Mouse (Mus musculus) right cerebral cortex, postnatal 10 days (tissue): ENCODE measurements around the gene Ciart.
"Not testable (repeated sequence)": the region's sequence is repeated elsewhere in the genome, so short reads cannot be mapped to it uniquely, and the experiment has no call there.

Source experiments
- DNase-seq, 2 experiments: peaks; one replicate each; pipeline ENCODE4 v3.0.0; 2021; ENCODE audit warnings: low spot score in 2 of 2

The Ciart gene

DNA sequence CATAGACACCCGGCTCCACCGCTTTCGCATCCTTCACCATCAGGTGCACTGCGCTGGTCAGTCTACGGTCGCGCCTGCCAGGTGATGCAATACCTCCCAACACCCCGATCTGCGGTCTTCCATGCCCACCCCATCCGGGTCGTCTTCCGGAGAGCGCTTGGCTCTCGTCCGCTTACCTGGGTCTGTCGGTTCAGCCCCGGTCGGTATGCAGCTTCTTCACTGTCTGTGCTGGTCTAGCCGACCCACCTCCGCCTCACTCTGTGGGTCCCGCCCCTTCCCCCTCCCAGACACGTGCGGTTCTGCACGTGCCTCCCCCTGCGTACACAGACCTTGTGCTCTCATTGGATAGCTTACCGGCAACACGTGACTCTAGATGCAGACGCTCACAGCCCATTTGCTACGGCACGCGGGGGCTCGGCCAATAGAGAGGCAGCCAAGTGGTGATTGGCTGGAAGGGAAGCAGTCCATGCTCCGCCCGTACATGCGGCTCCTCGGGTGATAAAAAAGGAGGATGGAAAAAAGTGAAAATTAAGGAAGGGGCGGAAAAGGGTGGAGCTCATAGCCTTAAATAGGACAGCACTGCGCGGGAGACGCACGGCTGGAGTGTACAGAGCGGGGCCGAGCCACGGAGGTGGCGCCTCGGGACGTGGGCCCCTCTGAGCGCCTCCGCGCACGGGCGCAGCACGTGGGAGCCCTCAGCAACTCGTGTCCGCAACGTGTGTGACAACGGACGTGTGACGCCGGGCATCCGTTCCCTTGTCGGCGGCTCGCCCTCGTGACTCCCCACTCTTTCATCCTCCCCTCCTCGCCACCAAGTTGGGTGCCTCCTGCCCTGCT, at the start of gene Ciart:
Gene Ciart (minus strand): TSS at position 273 of the 837 bp plus-strand sequence.
- peak; percentile 98 to 99 for DNase-seq

DNA sequence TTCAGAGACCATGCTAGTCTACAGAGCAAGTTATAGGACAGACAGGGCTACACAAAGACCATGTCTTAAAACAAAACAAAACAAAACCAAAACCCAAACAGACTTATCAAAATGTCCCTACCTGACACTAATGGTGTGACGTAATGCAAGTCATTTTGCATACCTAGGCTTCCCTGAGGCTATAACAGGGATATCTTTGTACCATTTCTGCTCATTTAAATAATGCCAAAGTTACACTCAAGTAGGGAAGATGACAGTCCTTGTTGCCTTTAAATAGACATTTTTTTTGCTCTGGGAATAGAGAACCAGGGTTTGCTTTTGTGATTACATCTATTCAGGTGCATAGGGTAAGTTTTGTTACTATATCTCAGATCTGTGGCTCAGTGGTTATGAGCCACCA, 49.4 kb upstream of the Ciart start:
- no peak for DNase-seq

DNA sequence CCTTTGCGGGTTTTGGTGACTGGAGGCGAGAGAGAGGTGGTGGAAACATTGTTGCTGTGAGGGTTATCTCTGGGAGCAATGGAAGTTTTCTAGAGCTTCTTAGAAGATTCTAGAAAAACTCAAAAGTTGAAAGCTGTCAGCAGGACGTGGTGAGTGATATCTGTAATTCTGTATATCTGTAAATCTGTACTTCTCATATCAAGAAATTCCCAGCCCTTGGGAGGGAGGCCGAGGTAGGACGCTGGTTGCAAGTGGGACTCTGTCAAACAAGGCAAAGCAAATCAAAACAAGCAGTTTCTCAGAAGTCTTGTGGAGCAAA, 48.4 kb upstream of the Ciart start:
- DNase-seq: no peak

DNA sequence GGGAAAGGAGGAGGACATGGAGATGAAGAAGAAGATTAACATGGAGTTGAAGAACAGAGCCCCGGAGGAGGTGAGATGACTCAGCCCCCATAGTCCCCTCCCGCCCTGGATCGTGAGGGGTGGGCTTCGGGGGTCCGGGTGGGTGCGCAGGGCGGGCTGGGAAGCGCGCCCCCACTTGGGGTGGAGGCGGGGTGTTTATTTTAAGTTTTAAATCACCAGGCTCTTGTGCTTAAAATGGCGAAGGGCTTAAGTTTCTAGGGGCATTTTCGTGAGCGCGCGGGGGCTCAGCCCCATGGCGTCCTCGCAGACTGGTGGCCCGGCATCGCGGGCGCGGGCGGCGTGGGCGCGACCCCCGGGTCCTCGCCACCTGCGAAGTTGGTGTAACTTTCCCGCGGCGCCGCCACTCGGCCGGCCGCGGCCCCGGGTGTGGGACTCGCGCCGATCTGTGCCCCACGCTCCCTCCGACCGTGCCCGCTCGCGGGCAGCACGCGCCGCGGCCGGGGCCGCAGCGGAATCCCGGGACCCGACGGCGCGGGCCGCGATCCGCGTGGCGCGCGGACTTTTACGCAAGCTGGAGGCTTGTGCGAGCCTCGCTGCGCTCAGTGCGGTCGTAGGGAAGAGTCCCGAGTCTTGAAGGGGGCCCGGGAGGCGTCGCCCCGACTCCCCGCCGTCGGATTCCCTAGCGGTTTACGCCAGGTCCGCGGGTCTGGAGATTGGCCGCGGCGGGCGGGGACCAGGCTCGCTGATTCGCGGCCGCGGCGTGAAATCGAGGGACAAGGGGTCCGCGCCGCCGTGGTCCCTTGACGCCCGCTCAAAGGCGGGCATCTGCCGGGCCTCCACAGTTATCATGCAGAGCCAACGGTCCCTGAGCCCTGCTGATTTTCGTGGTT, 47.8 kb upstream of the Ciart start:
- DNase-seq: peak; percentile 44 to 48

DNA sequence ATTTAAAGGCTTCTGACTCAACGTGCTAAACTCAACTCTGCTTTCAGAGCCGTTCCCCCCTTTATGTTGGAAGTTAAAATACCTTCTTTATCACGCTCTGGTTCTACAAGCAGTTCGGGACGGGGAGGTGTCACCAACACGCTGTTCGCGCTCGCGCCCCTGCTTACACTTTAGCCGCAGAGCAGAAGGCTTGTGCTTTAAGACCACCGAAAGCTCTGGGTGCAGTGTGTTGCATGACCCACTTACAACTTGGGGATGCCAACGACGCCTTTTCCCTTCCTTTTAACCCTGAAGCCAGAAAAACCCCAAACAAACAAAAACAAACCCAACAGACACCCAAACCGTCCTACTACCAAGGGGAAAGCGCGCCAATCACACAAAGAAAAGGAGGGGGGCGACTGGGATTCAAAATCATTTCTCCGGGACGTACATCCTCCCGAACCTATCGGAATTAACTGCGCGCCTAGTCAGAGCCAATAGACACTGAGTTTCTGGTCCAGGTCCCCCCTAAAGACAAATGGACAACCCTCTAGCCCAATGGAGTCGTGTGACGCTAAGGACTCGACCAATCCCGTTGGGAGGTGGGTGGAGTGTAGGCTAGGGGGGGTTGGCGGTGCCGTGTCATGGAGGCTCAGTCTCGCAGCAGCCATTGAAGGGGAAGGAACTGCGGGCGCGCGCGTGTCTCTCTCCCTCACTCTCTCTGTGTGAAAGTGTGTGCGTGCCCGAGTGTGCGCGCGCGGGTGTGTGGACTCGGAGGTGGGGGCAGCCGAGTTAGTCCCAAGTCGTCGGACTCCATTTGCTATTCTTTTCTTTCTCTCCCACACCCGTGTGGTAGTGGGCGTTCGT, 46.8 kb upstream of the Ciart start, which contains the start of gene Anp32e:
Gene Anp32e (plus strand): TSS at position 589 of the 846 bp plus-strand sequence.
- DNase-seq: peak; percentile 98

DNA sequence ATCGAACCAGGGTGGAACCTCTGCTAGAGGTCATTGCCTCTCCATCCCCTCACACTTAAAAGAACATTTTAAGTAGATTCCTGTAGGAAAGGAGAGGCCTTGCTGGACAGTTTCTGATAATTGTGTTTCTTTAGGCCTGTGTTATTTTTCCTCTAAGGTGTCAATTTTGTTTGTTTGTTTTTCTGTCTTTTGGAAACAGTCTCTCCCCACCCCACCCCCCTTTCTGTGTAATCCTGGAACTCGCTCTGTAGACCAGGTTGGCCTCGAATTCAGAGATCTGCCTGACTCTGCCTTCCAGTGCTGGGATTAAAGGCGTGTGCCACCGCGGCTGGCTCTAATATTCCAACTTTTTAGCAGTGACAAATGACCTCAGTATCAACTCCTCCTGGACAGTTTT, 46.2 kb upstream of the Ciart start:
- DNase-seq: no peak

DNA sequence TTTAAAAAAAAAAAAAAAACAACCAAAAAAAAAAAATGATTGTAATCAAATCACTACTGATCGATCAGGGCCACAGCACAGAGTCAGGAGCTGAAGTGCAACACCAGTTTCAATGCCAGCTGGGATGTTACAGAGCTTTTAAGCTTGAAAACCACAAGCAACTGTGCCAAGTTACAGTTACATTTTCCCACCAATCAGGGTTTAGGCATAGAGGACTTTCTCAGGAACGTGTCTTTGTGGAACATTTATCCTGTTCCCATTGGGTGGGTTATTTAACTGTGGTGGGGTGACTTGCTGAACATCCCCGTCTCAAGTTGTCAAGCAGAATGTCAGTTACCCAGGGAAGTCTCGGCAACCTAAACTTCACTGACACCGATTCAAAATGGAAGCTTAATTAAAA, 43.0 kb upstream of the Ciart start:
- no peak for DNase-seq

DNA sequence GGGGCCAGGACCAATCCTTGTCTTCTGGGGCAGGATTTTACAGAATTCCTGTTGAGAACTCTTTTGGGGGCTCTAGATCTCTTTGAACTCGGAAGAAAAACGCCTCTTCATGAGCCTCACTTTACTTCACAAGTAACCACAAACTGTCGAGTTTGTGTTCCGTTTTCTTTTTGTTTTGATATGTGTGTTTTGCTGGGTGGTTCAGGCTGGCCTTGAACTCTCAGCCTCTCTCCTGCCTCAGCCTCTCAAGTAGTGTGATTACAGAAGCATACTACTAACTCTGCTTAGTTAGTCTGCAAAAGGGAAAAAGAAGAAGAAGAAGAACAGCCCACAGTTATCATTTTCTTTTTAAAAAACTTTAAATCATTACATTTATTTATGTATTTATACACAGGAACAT, 42.1 kb upstream of the Ciart start:
- DNase-seq: no peak

DNA sequence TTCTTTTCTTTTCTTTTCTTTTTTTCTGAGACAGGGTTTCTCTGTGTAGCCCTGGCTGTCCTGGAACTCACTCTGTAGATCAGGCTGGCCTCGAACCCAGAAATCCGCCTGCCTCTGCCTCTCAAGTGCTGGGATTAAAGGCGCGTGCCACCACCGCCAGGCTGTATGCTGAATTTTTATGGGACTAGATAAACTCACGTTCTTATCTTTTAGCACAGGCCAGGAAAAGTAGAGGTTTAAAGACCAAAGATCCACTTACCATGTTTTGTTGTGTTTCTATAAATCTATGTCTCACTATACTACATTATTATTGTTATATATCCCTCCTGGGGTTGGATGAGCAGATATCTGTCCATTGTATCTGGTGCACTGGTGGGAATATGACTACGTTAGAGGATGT, 41.4 kb upstream of the Ciart start:
- not testable (repeated sequence) for DNase-seq

DNA sequence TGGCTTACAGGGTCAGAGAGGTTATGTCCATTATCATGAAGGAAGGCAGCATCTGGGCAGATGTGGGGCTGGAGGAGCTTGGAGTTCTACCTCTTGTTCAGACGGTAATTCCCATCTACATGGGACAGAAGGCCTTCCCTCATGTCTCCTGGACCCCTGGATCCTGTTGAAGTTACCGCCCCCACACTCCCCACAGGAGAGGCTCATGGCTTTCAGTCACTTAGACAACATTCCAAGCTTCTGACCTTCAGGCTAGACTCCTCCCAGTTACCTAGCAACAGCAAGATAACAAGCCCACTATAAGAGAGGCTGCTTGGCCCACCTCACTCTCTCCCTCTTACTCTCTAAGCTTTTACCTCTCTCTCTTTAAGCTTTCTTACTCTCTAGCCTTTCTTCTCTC, 38.5 kb upstream of the Ciart start:
- not testable (repeated sequence) for DNase-seq

DNA sequence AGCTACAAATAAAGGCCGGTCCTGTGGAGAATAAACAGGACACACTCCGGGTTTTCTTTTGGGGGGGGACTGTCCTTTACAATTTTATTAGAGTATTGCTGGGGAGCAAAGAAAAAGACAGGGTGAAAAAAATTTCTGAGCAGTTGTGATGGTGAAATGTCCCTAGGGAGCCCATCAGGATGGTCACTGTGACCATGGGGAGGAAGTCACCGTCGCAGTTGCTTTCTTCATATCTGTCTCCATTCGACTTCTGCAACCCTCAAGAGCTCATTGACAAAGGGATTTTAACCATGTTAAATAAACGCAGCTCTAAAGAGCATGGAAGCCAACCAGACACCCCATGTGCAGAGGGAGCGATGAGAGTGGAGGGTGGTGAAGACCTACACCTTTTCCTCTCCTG, 34.7 kb upstream of the Ciart start:
- DNase-seq: no peak

DNA sequence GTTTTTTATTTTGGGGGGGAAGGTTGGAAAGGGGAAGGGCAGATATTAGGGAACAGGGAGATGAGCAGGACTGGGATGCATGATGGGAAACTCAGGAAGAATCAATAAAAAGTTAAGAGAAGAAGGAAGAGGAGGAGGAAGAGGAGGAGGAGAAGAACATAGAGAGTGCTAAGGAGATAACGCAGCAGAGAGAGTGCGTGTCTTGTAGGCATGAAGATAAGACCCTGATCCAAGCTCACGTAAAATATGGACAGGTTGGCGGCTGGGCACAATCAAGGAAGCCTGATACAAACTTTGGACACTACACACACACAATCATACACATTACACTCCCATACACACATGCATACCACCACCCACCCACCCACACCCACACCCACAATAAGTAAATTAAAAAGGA, 32.7 kb upstream of the Ciart start:
- no peak for DNase-seq

DNA sequence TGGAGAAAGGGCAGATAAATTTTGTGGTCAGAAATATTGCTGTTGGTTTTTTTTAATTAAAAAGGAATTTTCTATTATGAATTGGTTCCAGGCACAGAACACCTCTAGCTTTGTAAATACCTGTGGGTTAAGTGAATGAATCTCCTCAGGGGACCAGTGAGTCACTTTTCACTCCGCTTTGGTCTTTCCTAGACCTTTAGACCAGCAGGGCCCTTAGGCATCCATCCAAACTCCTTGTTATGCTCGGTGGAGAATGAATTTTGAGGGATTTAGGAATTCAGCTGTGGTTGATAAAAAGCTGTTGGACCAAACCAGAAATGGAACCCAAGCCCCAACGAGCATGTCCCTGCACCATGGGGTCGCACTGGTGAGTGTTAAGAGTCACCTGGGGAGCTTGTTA, 25.6 kb upstream of the Ciart start:
- DNase-seq: no peak

DNA sequence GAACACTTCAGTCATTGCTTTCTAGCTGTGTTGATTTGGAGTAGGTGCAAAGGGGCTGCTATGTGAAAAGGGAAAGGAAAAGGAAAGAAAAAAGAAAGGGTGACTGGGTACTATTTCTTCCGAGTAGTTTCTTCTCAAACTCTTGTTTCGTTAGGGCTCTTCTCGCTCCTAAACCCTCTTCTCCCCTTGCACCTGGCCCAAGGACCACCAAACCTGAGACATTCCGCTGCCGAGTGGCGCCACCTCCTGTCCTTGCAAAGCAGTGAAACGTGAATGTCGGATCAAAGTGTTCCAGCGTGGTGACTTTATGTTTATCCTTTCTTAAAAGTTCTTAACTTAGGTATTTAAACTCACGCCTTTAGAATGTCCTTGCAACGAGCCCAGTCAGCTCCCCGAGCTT, 24.8 kb upstream of the Ciart start:
- DNase-seq: peak in 1 of 2 experiments; percentile 56

DNA sequence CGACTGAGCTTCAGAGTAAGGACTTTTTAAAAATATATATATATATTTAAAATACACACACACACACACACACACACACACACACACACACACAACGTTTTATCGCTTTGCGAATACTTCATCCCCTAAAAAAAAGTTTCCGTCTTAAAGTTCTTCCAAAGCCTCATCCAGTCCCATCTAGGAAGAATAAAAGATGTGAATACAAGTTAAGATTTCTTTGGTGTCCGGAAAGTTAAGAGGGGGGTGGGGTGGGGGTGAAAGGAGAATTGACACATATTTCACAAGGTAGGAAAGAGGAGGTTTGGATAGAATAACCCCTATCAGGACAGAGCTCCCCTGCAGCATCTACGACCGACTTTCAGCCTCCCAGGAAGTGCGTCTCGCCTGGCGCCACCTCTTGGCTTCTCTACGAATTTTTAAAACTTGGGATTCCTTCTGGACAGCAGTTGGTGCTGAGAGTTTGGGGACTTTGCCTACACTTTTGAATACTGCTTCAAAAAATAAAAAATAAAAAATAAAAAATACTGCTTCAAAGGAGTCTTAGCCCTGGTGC, 24.0 kb upstream of the Ciart start:
- peak in 1 of 2 experiments; percentile 63 for DNase-seq

DNA sequence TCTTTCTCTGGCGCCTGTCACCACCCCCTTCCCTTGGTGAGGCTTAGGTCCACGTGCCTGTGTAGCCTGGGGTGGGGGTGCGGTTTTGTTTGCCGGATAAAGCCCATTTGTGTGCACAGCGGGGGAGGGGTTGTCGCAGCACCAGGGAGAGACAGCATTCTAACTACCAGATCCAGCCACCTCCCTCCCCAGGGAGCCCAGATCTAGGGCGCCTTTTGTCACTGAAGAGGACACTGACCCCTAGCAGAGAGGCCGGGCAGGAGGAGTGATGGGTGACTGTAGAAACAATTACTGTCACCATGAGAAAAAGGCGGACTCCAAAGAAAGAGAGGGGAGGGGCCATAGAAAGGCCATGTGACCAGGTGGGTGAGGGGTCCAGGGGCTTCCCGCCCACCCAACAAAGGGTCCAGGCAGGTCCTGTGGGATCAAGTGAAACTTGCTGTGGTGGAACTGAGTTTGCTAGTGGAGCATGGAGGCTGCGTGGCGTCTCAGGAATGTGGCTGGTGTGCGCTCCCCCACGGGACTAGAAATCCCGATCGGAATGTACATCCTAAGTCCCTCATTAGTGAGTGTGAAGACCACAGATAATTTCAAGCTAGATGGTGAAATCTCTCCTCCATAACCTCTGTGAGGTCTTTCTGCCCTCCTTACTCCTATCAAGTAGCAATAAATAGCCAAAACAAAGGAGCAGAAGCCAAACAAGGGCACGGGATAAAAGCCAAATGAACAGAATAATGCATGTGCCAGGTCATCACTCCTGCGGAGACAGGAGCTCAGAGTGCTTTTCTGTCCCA, 23.3 kb upstream of the Ciart start:
- no peak for DNase-seq

DNA sequence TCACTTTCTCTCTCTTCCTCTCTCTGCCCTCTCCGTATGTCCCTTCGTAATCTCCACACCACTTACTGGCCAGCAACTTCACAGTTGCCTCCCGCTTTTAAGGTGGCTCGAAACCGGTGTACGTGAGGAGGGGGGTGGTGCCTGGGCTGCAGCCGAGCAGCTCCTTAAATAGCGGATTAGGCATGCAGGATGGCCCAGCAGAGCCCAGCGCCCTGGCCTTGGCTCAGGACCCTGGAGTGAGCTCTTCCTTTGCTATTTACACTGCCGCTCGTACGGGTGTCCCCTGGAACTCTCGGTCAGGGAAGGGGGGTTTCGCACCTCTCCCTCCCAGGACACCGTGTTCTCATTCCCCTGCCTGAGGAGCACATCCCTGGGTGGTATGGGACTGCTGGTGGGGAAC, 22.5 kb upstream of the Ciart start, which contains the start of gene Car14:
Gene Car14 (minus strand): TSS at position 124 of the 400 bp plus-strand sequence.
- no peak for DNase-seq

DNA sequence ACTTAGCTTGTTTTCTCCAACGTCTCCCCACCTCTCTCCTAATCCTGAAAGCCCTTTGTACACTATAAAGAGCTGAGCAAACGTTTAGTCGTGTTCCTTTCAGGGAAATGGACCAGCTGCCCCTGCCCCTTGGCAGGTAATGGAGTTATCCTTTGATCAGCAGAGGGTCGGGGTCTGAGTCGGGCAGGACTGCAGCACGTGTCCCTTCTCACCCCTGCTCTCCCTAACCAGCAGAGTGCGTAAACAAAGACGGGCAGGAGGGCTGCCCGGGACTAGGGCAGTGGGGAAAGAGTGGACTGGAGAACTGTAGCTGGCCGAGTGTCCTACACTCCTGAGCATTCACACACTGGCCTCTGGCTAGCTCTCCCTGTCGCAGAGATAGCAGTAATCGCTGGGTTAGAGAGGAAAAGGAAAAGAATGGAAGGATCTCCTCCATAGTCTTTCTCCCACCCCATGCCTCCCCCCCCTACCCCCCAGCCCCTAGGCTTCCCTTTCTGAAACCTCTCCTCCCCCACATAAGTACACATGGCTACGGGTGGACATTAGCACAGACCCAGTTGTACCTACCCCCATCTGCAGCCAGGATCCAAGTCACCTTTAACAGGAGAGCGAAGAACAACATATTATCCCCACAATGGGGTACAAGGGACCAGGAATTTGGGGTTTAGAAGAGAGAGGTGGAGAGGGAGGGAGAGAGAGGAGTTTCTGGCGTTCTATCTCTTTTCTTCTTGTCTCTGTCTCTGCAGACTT, 21.9 kb upstream of the Ciart start:
- DNase-seq: no peak

DNA sequence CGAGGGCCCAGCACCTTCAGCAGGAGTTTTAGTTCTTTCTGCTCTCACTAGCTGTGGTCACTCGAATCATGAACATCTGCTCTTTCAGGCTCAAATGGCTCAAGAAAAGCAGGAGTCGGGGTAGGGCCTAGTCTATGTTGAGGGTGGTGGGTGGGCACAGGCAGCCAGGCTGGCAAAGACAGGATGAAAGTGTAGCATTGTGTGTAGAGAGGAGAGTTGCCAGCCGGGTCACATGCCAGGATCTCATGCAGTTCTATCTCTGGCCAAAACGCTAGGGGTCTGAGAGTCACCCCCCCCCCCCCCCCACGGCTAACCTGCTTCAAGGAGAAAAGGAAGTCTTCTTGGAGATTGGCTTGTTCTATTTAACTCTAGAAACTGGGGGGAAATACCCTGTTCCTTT, 20.6 kb upstream of the Ciart start:
- DNase-seq: no peak

DNA sequence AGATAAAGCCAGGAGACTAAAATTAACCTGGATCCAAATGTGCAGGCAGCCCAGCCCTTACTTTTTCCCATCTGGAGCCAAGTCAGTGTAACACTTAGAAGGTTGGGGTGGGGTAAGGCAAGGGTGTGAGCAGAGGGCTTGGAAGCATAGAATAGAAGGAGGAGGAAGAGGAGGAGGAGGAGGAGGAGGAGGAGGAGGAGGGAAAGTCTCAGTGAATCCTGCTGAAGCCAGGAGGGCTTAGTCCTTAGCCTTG, 20.2 kb upstream of the Ciart start:
- no peak for DNase-seq
